Mouse (Mus musculus) cortical plate, adult 2 months (tissue): ENCODE data around the gene Olfr1230. TPM values are rescaled to one million over a fixed set of nuclear protein-coding genes. Genes with fewer than 3 reads are reported as not detected.

Experiments used
- H3K27ac ChIP-seq: fragments of 200-500 bp; 2 replicates; pipeline ENCODE4 v1.5.1; 2012; ENCODE audit warnings: low read length, control low read depth, inconsistent platforms; ENCODE audit not compliant: insufficient read depth
- H3K4me1 ChIP-seq: fragments of 200-500 bp; 2 replicates; pipeline ENCODE4 v1.6.1; 2011; ENCODE audit warnings: low read length; ENCODE audit not compliant: control insufficient read depth, insufficient read depth
- H3K4me3 ChIP-seq: fragments of 200-500 bp; 2 replicates; pipeline ENCODE4 v1.5.1; 2011; ENCODE audit warnings: mild to moderate bottlenecking, low read length, control low read depth; ENCODE audit not compliant: insufficient read depth
- CTCF ChIP-seq: fragments of 200-500 bp; IDR thresholded peaks from 2 replicates; pipeline ENCODE4 v1.5.1; 2011; ENCODE audit warnings: mild to moderate bottlenecking, control low read depth, low read length; ENCODE audit not compliant: insufficient read depth; ENCODE audit errors: extremely low read depth
- POLR2A ChIP-seq: fragments of 200-500 bp; IDR thresholded peaks from 2 replicates; pipeline ENCODE4 v1.6.1; 2011; ENCODE audit warnings: mild to moderate bottlenecking, low read length, control low read depth; ENCODE audit not compliant: insufficient read depth; ENCODE audit errors: extremely low read depth
- polyA plus RNA-seq: library from polyadenylated mRNA; depleted of rRNA; stranded (reverse); fragments of >200 nt; gene quantifications from 2 replicates; pipeline ENCODE4 v1.2.3, GENCODE M21; 2012; rRNA removed

Gene Olfr1230
- not detected in 2 replicates for polyA plus RNA-seq

- TF ChIP-seq CTCF (no peak), POLR2A (no peak)
Measured at GRCm38 (mm10) chr2:89297168-89297567, at the start of gene Olfr1230. TSS of gene Olfr1230 (minus strand) at chr2:89297268.

GRCm38 (mm10) chr2:89342298-89342697 is 45.2 kb upstream of the Olfr1230 start, which contains the start of gene Olfr1233:
TSS of gene Olfr1233 (minus strand) at chr2:89342398.
- TF ChIP-seq POLR2A (no peak), CTCF (no peak)

More at GRCm38 (mm10) chr2:89297168-89297567, at the start of gene Olfr1230:
- H3K4me1 ChIP-seq = no peaks in the 10 kb centered on the region
- no peak within 1 kb of the TSS for H3K27ac ChIP-seq
- no peak within 1 kb of the TSS for H3K4me3 ChIP-seq

GRCm38 (mm10) chr2:89329575-89329974 is 32.5 kb upstream of the Olfr1230 start, which contains the start of gene Olfr1232:
TSS of gene Olfr1232 (minus strand) at chr2:89329675.
- TF ChIP-seq POLR2A (no peak), CTCF (no peak)
- Histone ChIP-seq H3K4me3 (no peak within 1 kb of the TSS), H3K27ac (no peak within 1 kb of the TSS), H3K4me1 (no peaks in the 10 kb centered on the region)

More at GRCm38 (mm10) chr2:89342298-89342697, 45.2 kb upstream of the Olfr1230 start, which contains the start of gene Olfr1233:
- Histone ChIP-seq H3K4me1 (no peaks in the 10 kb centered on the region), H3K27ac (no peak within 1 kb of the TSS), H3K4me3 (no peak within 1 kb of the TSS)

- Histone ChIP-seq H3K4me3 (no peak within 1 kb of the TSS), H3K27ac (no peak within 1 kb of the TSS), H3K4me1 (no peaks in the 10 kb centered on the region)
- TF ChIP-seq CTCF (no peak), POLR2A (no peak)
Measured at GRCm38 (mm10) chr2:89306974-89307373, 9.9 kb upstream of the Olfr1230 start, which contains the start of gene Olfr1231. TSS of gene Olfr1231 (minus strand) at chr2:89307074.

- Histone ChIP-seq H3K4me1 (no peaks in the 10 kb centered on the region), H3K4me3 (no peak within 1 kb of the TSS), H3K27ac (no peak within 1 kb of the TSS)
- no peak for TF ChIP-seq CTCF
- TF ChIP-seq POLR2A = no peak
Measured at GRCm38 (mm10) chr2:89287914-89288313, 9.2 kb downstream of the Olfr1230 start, which contains the start of gene Olfr1229. TSS of gene Olfr1229 (minus strand) at chr2:89288014.

GRCm38 (mm10) chr2:89253962-89254361 is 43.1 kb downstream of the Olfr1230 start, which contains the start of gene Olfr1228:
TSS of gene Olfr1228 (minus strand) at chr2:89254062.
- no peak within 1 kb of the TSS for H3K4me3 ChIP-seq
- no peaks in the 10 kb centered on the region for H3K4me1 ChIP-seq
- H3K27ac ChIP-seq = no peak within 1 kb of the TSS
- no peak for TF ChIP-seq POLR2A
- TF ChIP-seq CTCF = no peak

Other genes with a start within 250 kb of the Olfr1230 start
- gene Olfr1218, start 236.1 kb downstream of the Olfr1230 start, polyA plus RNA-seq = not detected in 2 replicates
- not detected in 2 replicates for gene Olfr1219, start 213.8 kb downstream of the Olfr1230 start, polyA plus RNA-seq
- gene Olfr1220, start 190.4 kb downstream of the Olfr1230 start, polyA plus RNA-seq = not detected in 2 replicates
- gene Olfr1221, start 180.0 kb downstream of the Olfr1230 start, polyA plus RNA-seq = not detected in 2 replicates
- not detected in 2 replicates for gene Olfr1222, start 164.2 kb downstream of the Olfr1230 start, polyA plus RNA-seq
- gene Olfr1223, start 145.7 kb downstream of the Olfr1230 start, polyA plus RNA-seq = not detected in 2 replicates
- not detected in 2 replicates for gene Olfr1224-ps1, start 133.2 kb downstream of the Olfr1230 start, polyA plus RNA-seq
- not detected in 2 replicates for gene Olfr1225, start 122.6 kb downstream of the Olfr1230 start, polyA plus RNA-seq
- gene Olfr1226, start 97.2 kb downstream of the Olfr1230 start, polyA plus RNA-seq = not detected in 2 replicates
- gene Olfr1228, start 43.2 kb downstream of the Olfr1230 start, polyA plus RNA-seq = not detected in 2 replicates
- not detected in 2 replicates for gene Olfr1229, start 9.3 kb downstream of the Olfr1230 start, polyA plus RNA-seq
- not detected in 2 replicates for gene Olfr1231, start 9.8 kb upstream of the Olfr1230 start, polyA plus RNA-seq
- gene Olfr1232, start 32.4 kb upstream of the Olfr1230 start, polyA plus RNA-seq = not detected in 2 replicates
- not detected in 2 replicates for gene Olfr1233, start 45.1 kb upstream of the Olfr1230 start, polyA plus RNA-seq
- not detected in 2 replicates for gene Olfr1234, start 67.6 kb upstream of the Olfr1230 start, polyA plus RNA-seq
- not detected in 2 replicates for gene Olfr1238, start 112.4 kb upstream of the Olfr1230 start, polyA plus RNA-seq
- not detected in 2 replicates for gene Olfr1239, start 123.1 kb upstream of the Olfr1230 start, polyA plus RNA-seq
- gene Olfr1240, start 145.7 kb upstream of the Olfr1230 start, polyA plus RNA-seq = not detected in 2 replicates
- gene Olfr1241, start 189.9 kb upstream of the Olfr1230 start, polyA plus RNA-seq = not detected in 2 replicates
- not detected in 2 replicates for gene Olfr1242, start 201.1 kb upstream of the Olfr1230 start, polyA plus RNA-seq
- gene Olfr1243, start 234.2 kb upstream of the Olfr1230 start, polyA plus RNA-seq = not detected in 2 replicates